Comparison of ENCODE assay signal across 18 mouse cellular contexts in genomic region chr14:103392391-103392790, GRCm38 (mm10).
"Had no signal": no experiment of that assay in that cellular context is flagged by ENCODE, and none has a peak within 500 bp of the region (broad histone marks: within the 10 kb centered on the region; RNA-seq: fewer than 3 reads in every experiment).

No protein-coding gene starts in this region.

- ATAC-seq: hindbrain, embryonic 16.5 days; inflammation-experienced regulatory T-cells, adult 6 months; intestine, embryonic 15.5 days; intestine, postnatal 0 days had no signal

- DNase-seq: gastrocnemius, adult 2 months; gastrocnemius, postnatal 10 days; gastrocnemius, postnatal 25 days; heart, adult 11 months; heart, adult 2 months; heart, postnatal 14 days; heart, postnatal 36 days; kidney, adult 18-20 months; kidney, adult 9 months; kidney, postnatal 14 days; kidney, postnatal 36 days; layer of hippocampus, adult 9-11 months; layer of hippocampus, postnatal 36 days; left cerebral cortex, postnatal 4 days had no signal
